Mouse (Mus musculus) kidney, embryonic 14.5 days (tissue): ENCODE measurements around the gene Cd93. TPM values are rescaled to one million over a fixed set of nuclear protein-coding genes. Genes with fewer than 3 reads are reported as not detected.
A peak's percentile ranks its signal among the peaks of the same experiment; 100 is the strongest.

Experiments
- ATAC-seq: fragments of 200-750 bp; cut with Nextera tagmentation; 2 replicates; pipeline ENCODE4 v1.8.0; 2017; ENCODE audit warnings: moderate number of reproducible peaks, mild to moderate bottlenecking, moderate TSS enrichment, moderate library complexity; ENCODE audit not compliant: low FRiP score, low TSS enrichment
- H3K27ac ChIP-seq: fragments of 300-500 bp; sonication (generic); 2 replicates; pipeline ENCODE4 v1.5.1; 2014; ENCODE audit warnings: low read depth, mild to moderate bottlenecking, low read length, moderate library complexity, mixed read lengths
- H3K27me3 ChIP-seq: fragments of 300-500 bp; sonication (generic); 2 replicates; pipeline ENCODE4 v1.6.1; 2014; ENCODE audit warnings: mild to moderate bottlenecking, low read length; ENCODE audit not compliant: control insufficient read depth, insufficient read depth
- H3K36me3 ChIP-seq: fragments of 300-500 bp; sonication (generic); 2 replicates; pipeline ENCODE4 v1.6.1; 2014; ENCODE audit warnings: low read length, mixed read lengths; ENCODE audit not compliant: control insufficient read depth, insufficient read depth
- H3K4me1 ChIP-seq: fragments of 300-500 bp; sonication (generic); 2 replicates; pipeline ENCODE4 v1.6.1; 2014; ENCODE audit warnings: low read length, mixed read lengths; ENCODE audit not compliant: control insufficient read depth, insufficient read depth
- H3K4me2 ChIP-seq: fragments of 300-500 bp; sonication (generic); replicated peaks from 2 replicates; pipeline ENCODE4 v1.6.1; 2014; ENCODE audit warnings: low read depth, mild to moderate bottlenecking, low read length
- H3K4me3 ChIP-seq: fragments of 300-500 bp; sonication (generic); 2 replicates; pipeline ENCODE4 v1.5.1; 2014; ENCODE audit warnings: mild to moderate bottlenecking, low read length
- H3K9ac ChIP-seq: fragments of 300-500 bp; sonication (generic); 2 replicates; pipeline ENCODE4 v1.6.1; 2014; ENCODE audit warnings: low read depth, mild to moderate bottlenecking, low read length, moderate library complexity
- H3K9me3 ChIP-seq: fragments of 300-500 bp; sonication (generic); 2 replicates; pipeline ENCODE4 v1.6.1; 2016; ENCODE audit warnings: low read length; ENCODE audit not compliant: control insufficient read depth
- WGBS: fragments of 180-500 bp; shearing (Covaris S2); extraction: QIAGEN DNeasy Blood & Tissue Kit; methylation state at CpG from one replicate; pipeline ENCODE4 v1.1.7; 2014; 5-methylcytosine and 5-hydroxymethylcytosine counted together
- polyA plus RNA-seq: library from polyadenylated mRNA; unstranded; fragments of >200 nt; fragmentation: Nextera tagmentation; extraction: Ambion mirVana; gene quantifications from 2 replicates; pipeline ENCODE4 v1.2.1, GENCODE M21; 2014

Gene Cd93
- 14.0 and 16.0 TPM in 2 replicates for polyA plus RNA-seq

DNA sequence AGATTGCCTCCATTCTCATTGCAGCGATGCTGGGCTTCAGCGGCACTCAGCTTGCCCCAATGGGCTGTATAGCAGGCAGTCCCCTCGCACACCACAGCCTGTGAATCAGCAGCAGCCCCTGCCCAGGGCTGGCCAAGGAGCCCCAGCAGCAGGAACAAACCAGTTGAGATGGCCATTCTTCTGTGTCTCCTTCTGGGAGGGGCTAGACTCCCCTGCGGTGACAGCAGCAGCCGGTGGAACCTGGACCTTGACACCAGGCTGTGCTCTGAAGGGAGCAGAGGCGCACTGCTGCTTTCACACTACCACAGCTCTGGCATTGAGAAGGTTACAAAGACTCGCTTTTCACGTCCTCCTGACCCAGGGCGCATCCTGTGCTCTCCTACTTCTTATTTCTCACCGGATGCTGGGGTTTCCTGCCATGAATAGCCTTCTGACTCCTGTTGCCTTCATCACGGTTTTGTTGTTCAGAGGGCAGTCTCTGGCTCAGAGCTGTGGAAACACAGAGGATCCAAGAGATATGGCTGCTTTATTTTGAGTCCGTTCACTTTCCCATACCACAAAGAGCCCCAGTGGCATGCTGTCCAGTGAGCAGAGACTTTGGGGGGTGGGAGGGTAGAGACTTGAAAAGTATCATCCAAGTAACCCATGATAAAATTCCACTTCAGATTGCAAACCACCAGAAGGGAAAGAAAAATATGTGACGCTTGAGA, at the start of gene Cd93:
Cd93 (minus strand) TSS at position 315 of the 710 bp plus-strand sequence.
- H3K4me3 ChIP-seq = peak within 1 kb of the TSS; percentile 28
- H3K9me3 ChIP-seq = no peaks in the 10 kb centered on the region
- no peaks in the 10 kb centered on the region for H3K27me3 ChIP-seq
- no peaks in the 10 kb centered on the region for H3K36me3 ChIP-seq
- peak within 1 kb of the TSS; percentile 74 for H3K27ac ChIP-seq
- peak within 1 kb of the TSS; percentile 45; the same call in 1 of the 2 replicates for H3K9ac ChIP-seq
- ATAC-seq = peak; percentile 50; the same call in 1 of the 2 replicates
- peak within 1 kb of the TSS; percentile 24 for H3K4me2 ChIP-seq
- H3K4me1 ChIP-seq = peaks cover 6% of the 10 kb centered on the region; the same call in 1 of the 2 replicates
- 39% methylated on average over 13 of the region's 13 CpGs for WGBS

DNA sequence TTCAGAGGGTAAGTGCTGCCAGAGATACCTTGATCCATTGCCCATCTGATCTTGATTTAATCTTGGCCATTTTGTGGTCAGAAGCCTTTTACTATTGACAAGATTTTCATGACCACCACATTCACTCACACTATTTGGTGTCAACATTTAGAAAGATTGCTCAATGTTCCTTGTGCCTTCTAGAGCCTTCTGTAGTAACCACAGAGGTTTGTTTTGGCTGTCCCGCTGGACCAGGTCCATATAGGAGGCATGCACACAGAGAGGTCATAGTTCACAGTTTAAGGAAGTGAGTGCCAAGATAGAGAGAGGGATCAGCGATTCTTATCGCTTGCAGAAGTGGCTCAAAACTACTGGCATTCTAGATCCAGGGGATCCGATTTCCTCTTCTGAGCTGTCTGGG, 48.7 kb upstream of the Cd93 start:
- WGBS = 64% methylated on average over 4 of the region's 4 CpGs
- Histone ChIP-seq H3K9ac (no peak overlapping the region), H3K27ac (no peak overlapping the region), H3K27me3 (no peaks in the 10 kb centered on the region), H3K9me3 (no peaks in the 10 kb centered on the region), H3K36me3 (no peaks in the 10 kb centered on the region), H3K4me1 (no peaks in the 10 kb centered on the region), H3K4me2 (no peak overlapping the region), H3K4me3 (no peak overlapping the region)
- ATAC-seq = no peak

DNA sequence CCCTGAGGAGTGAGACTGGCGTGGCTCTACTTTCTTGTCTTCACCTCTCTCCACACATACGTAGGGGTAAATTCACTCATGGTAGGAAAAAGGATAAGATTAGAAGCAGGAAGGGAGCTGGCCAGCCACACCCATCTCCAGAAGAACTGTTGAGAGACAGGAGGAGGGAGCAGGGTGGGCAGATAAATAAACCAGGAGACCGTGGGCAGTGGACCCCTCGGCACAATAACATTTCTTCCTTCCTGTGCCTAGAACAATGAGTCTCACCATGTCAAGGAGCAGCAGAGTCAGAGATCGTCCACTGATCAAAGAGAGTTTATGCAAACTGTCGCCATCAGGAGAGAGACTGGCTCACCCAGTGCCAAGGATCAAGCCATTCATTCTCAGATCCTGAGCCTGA, 46.8 kb upstream of the Cd93 start:
- no peak for ATAC-seq
- H3K4me3 ChIP-seq = no peak overlapping the region
- no peaks in the 10 kb centered on the region for H3K36me3 ChIP-seq
- no peak overlapping the region for H3K4me2 ChIP-seq
- 41% methylated on average over 6 of the region's 6 CpGs for WGBS
- H3K4me1 ChIP-seq = no peaks in the 10 kb centered on the region
- no peaks in the 10 kb centered on the region for H3K27me3 ChIP-seq
- no peak overlapping the region for H3K9ac ChIP-seq
- H3K9me3 ChIP-seq = no peaks in the 10 kb centered on the region
- no peak overlapping the region for H3K27ac ChIP-seq

DNA sequence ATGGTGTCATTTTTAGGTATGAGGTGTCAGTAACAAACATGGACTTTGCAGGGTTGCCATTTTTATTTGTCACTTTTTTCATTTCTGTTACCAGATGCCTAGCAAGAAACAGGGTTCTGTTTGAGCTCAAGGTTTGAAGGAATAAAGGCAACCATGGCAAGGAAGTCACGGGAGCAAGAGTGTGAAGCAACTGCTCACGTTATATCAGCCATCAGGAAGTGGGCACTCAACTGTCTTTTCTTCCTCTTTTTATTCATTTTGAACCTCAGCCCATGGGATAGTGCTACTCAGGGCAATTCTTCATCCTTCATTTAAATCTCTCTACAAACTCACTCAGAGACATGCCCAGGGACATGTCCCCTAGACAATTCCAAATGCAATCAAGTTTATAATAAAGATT, 45.5 kb upstream of the Cd93 start:
- Histone ChIP-seq H3K4me2 (no peak overlapping the region), H3K4me3 (no peak overlapping the region), H3K4me1 (no peaks in the 10 kb centered on the region), H3K27ac (no peak overlapping the region), H3K9me3 (no peaks in the 10 kb centered on the region), H3K36me3 (no peaks in the 10 kb centered on the region), H3K9ac (no peak overlapping the region), H3K27me3 (no peaks in the 10 kb centered on the region)
- no peak for ATAC-seq
- WGBS = 81% methylated on average over 2 of the region's 2 CpGs

DNA sequence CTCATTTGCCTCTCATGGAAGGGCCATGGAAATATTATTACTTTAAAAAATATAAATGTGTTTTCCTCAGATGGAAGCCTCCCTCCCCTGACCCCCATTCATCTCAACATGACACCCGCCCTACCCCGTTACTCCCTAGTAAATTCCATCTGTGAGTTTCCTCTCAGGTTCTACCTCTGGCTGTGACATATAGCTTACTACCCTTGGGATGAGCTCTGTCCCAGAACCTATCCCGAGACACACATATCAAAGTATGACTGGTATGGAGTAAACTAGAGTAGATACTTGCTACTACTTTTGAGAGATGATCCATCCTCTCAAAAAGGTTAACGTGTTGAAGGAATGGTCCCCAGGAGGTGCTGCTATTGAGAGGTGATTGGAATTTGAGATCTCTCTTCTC, 42.2 kb upstream of the Cd93 start:
- Histone ChIP-seq H3K4me3 (no peak overlapping the region), H3K4me2 (no peak overlapping the region), H3K4me1 (no peaks in the 10 kb centered on the region), H3K36me3 (no peaks in the 10 kb centered on the region), H3K27ac (no peak overlapping the region), H3K9me3 (no peaks in the 10 kb centered on the region), H3K27me3 (no peaks in the 10 kb centered on the region), H3K9ac (no peak overlapping the region)
- WGBS = 79% methylated on average over 4 of the region's 4 CpGs
- no peak for ATAC-seq

DNA sequence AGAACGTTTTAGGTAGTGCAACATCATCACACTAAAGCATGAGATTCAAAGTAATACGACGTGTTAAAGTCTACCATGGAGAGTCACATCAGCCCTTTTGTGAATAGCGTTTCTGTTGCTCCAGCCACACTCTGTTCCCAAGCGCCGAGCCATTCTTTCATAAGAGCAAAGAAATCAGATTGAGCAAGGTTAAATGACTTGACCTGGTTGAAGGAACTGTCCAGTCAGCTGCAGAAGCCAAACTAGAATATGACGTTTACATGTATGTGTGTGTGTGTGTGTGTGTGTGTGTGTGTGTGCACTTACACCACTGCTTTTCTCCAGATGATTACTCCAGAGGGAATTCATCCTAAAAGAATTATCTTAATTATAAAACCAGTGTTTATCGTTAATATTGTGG, 37.0 kb upstream of the Cd93 start:
- no peak overlapping the region for H3K4me2 ChIP-seq
- no peaks in the 10 kb centered on the region for H3K9me3 ChIP-seq
- no peak overlapping the region for H3K9ac ChIP-seq
- WGBS = 91% methylated on average over 8 of the region's 8 CpGs
- H3K27me3 ChIP-seq = no peaks in the 10 kb centered on the region
- no peaks in the 10 kb centered on the region for H3K4me1 ChIP-seq
- no peak overlapping the region for H3K27ac ChIP-seq
- no peak overlapping the region for H3K4me3 ChIP-seq
- no peak for ATAC-seq
- H3K36me3 ChIP-seq = no peaks in the 10 kb centered on the region

DNA sequence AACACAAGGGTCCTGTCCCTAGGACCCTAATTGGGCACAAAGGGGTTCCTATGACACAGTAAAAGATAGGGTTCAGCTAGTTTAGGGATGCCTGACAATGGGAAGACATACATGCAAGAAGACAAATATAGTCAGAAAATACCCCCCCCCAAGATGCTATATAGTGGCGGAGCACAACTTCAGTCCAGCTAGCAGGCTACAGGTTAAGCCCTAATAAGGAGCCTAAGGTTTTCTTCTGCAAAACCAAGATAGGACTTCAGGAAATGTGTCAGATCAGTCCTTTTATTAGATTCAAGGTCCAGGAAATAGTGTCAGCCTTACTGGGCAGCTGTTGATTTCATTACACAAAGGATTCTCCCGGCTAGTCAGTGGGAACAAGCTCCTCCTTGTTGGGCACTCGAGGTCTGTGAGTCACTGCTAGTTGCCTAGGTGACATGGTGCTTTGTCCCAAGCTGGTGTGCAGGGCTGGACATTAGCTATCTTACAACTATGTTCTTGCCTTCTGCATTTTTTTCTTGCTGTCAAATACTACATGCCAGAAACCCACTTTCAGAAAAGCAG, 34.9 kb upstream of the Cd93 start:
- H3K27ac ChIP-seq = no peak overlapping the region

DNA sequence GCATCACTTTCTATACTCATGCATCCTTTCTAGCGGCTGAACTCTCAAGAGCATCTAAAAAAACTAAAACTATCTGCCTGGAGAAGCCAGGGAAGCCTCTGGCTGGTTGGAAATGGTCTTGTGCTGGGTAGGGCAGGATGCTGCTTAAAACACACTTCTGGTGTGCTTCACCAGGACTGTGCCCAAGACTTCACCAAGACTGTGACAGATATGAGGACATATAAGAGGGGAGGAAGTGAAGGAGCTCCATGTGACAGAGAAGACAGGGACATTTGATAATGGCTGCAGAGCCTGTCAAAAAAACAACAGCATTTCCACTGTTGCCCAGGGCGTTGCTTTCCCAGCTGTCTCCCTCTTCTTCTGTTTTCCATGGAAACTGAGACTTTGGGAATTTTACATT, 34.0 kb upstream of the Cd93 start:
- no peaks in the 10 kb centered on the region for H3K4me1 ChIP-seq
- H3K9me3 ChIP-seq = no peaks in the 10 kb centered on the region
- H3K36me3 ChIP-seq = no peaks in the 10 kb centered on the region
- H3K27me3 ChIP-seq = no peaks in the 10 kb centered on the region
- no peak overlapping the region for H3K4me3 ChIP-seq
- no peak overlapping the region for H3K27ac ChIP-seq
- ATAC-seq = no peak
- WGBS = 78% methylated on average over 2 of the region's 2 CpGs
- no peak overlapping the region for H3K4me2 ChIP-seq
- H3K9ac ChIP-seq = no peak overlapping the region

More for the DNA sequence above, 34.9 kb upstream of the Cd93 start:
- no peak overlapping the region for H3K4me3 ChIP-seq
- H3K36me3 ChIP-seq = no peaks in the 10 kb centered on the region
- H3K9ac ChIP-seq = no peak overlapping the region
- peak; percentile 73; the same call in 1 of the 2 replicates for ATAC-seq
- H3K27me3 ChIP-seq = no peaks in the 10 kb centered on the region
- H3K9me3 ChIP-seq = no peaks in the 10 kb centered on the region
- H3K4me1 ChIP-seq = no peaks in the 10 kb centered on the region
- 39% methylated on average over 3 of the region's 3 CpGs for WGBS
- no peak overlapping the region for H3K4me2 ChIP-seq

DNA sequence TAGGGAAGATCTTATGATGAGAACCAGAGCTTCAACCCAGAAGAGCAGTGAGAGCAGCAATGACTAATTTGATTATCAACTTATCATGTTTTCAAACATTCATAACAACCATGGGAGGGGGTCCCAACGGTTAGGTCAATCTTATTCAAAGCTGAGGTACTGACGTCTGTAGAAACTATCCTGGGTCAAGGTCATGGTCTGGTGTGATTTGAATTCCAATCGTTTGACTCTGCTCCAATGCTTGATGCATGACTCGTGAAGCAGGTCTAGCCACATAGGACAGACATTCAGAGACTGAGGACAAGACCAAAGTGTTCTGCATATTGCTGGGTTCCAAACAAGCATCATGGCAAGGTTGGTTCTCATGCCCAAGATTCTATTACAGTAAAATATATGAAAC, 33.2 kb upstream of the Cd93 start:
- no peaks in the 10 kb centered on the region for H3K36me3 ChIP-seq
- H3K9ac ChIP-seq = no peak overlapping the region
- no peaks in the 10 kb centered on the region for H3K27me3 ChIP-seq
- WGBS = 77% methylated on average over 4 of the region's 4 CpGs
- no peak overlapping the region for H3K4me3 ChIP-seq
- H3K9me3 ChIP-seq = no peaks in the 10 kb centered on the region
- H3K27ac ChIP-seq = no peak overlapping the region
- H3K4me1 ChIP-seq = no peaks in the 10 kb centered on the region
- no peak overlapping the region for H3K4me2 ChIP-seq
- ATAC-seq = no peak
